Mouse (Mus musculus): ENCODE data around the gene Cwh43.

- TF ChIP-seq CTCF (conservative IDR thresholded peaks at IDR 0.05; ENCODE audit: insufficient read depth, insufficient read length, low read depth, low read length) (no peak; the same call in 1 of the 2 replicates), POLR2A (IDR thresholded peaks at IDR 0.05; ENCODE audit: low read depth, low read length) (no peak)
Measured at GRCm38 (mm10) chr5:73406861-73407260, 986 bp downstream of the Cwh43 start.
